Mouse (Mus musculus) adrenal gland, adult 2 months (tissue): Measurements from ENCODE around the gene AL607142.1. TPM values are rescaled to one million over a fixed set of nuclear protein-coding genes. Genes with fewer than 3 reads are reported as not detected.

ENCODE experiments used
- DNase-seq: peaks from one replicate; pipeline ENCODE4 v3.0.0; 2021
- long read RNA-seq: library from polyadenylated mRNA; stranded (forward); transcript quantifications from one replicate; pipeline ENCODE4 v2.0.0, GENCODE M21; 2021
- polyA plus RNA-seq: library from polyadenylated mRNA; depleted of rRNA; stranded (reverse); fragments of >200 nt; gene quantifications from 2 replicates; pipeline ENCODE4 v1.2.3, GENCODE M21; 2012; rRNA removed
- total RNA-seq, 2 experiments: library from RNA; stranded (reverse); gene quantifications; 2 replicates each; pipeline ENCODE4 v1.2.3; 2021

The AL607142.1 gene
- not detected for total RNA-seq
- polyA plus RNA-seq, result not detected in 2 replicates
- long read RNA-seq, result 0 reads

- DNase-seq, result no peak
Observed at GRCm38 (mm10) chr4:120064696-120065095, at the start of gene AL607142.1. TSS of gene AL607142.1 (plus strand) at chr4:120064996.

- DNase-seq, result no peak
Observed at GRCm38 (mm10) chr4:120018426-120018825, 46.4 kb upstream of the AL607142.1 start.

GRCm38 (mm10) chr4:120022392-120022791 lies 42.4 kb upstream of the AL607142.1 start:
- DNase-seq, result no peak

GRCm38 (mm10) chr4:120023221-120023840 lies 41.5 kb upstream of the AL607142.1 start:
- DNase-seq, result no peak

GRCm38 (mm10) chr4:120024071-120024470 lies 40.7 kb upstream of the AL607142.1 start:
- peak; percentile 9 for DNase-seq

- DNase-seq, result no peak
Observed at GRCm38 (mm10) chr4:120027671-120028070, 37.1 kb upstream of the AL607142.1 start.

GRCm38 (mm10) chr4:120029937-120030336 lies 34.9 kb upstream of the AL607142.1 start:
- DNase-seq, result no peak

GRCm38 (mm10) chr4:120032320-120032983 lies 32.3 kb upstream of the AL607142.1 start:
- peak; percentile 80 for DNase-seq

GRCm38 (mm10) chr4:120032984-120033355 lies 31.8 kb upstream of the AL607142.1 start:
- peak; percentile 64 for DNase-seq

- no peak for DNase-seq
Observed at GRCm38 (mm10) chr4:120036294-120036693, 28.5 kb upstream of the AL607142.1 start.

- no peak for DNase-seq
Observed at GRCm38 (mm10) chr4:120037007-120037406, 27.8 kb upstream of the AL607142.1 start.

GRCm38 (mm10) chr4:120041520-120041919 lies 23.3 kb upstream of the AL607142.1 start:
- no peak for DNase-seq

- DNase-seq, result no peak
Observed at GRCm38 (mm10) chr4:120042480-120042879, 22.3 kb upstream of the AL607142.1 start.

GRCm38 (mm10) chr4:120044612-120045011 lies 20.2 kb upstream of the AL607142.1 start:
- DNase-seq, result no peak

GRCm38 (mm10) chr4:120045131-120045537 lies 19.7 kb upstream of the AL607142.1 start:
- DNase-seq, result no peak

GRCm38 (mm10) chr4:120045871-120046270 lies 18.9 kb upstream of the AL607142.1 start:
- DNase-seq, result no peak

- DNase-seq, result no peak
Observed at GRCm38 (mm10) chr4:120047060-120047459, 17.7 kb upstream of the AL607142.1 start.

GRCm38 (mm10) chr4:120048274-120048673 lies 16.5 kb upstream of the AL607142.1 start:
- DNase-seq, result no peak

- no peak for DNase-seq
Observed at GRCm38 (mm10) chr4:120049857-120050256, 14.9 kb upstream of the AL607142.1 start.

GRCm38 (mm10) chr4:120052481-120052880 lies 12.3 kb upstream of the AL607142.1 start:
- DNase-seq, result no peak

- DNase-seq, result no peak
Observed at GRCm38 (mm10) chr4:120053026-120054005, 11.5 kb upstream of the AL607142.1 start.

- no peak for DNase-seq
Observed at GRCm38 (mm10) chr4:120054145-120054544, 10.7 kb upstream of the AL607142.1 start.
